Mouse (Mus musculus): Measurements from ENCODE around the gene Kansl1l.

The Kansl1l gene

DNA sequence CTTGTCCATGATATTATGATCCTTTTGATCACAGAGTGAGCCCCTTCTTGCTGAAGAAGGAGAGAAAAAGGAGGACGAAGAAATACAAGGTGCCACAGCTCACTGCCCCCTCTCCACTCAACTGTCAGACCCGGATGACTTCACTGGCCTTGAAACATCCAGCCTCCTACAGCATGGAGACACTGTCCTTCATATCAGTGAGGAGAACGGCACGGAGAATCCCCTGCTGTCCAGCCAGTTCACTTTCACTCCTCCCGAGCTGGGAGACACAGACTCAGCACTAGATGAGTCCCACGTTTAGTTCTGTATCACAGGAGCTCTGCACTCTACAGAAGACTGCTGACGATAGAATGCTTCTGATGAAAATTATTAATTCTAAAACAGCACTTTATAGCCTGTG, 122.1 kb downstream of the Kansl1l start:
- DNase-seq = no peak

DNA sequence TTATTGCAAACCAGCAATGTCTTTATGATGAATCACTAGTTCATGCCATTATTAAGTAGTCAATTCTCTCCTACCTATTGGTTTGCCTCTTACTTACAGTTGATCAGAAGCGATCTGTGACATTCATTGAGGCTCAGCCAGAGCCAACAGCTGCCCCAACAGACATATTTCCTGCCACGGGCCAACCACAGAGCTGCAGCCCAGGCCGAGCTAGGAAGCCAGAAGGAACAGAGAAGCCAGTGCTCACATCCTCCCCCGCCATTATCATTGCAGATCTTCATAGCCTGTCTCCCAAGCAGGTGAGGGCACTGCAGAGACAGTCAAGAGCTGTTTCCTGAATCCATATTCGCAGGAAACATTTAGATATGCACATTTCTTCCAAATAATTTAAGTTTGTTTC, 123.1 kb downstream of the Kansl1l start:
- no peak for DNase-seq

DNA sequence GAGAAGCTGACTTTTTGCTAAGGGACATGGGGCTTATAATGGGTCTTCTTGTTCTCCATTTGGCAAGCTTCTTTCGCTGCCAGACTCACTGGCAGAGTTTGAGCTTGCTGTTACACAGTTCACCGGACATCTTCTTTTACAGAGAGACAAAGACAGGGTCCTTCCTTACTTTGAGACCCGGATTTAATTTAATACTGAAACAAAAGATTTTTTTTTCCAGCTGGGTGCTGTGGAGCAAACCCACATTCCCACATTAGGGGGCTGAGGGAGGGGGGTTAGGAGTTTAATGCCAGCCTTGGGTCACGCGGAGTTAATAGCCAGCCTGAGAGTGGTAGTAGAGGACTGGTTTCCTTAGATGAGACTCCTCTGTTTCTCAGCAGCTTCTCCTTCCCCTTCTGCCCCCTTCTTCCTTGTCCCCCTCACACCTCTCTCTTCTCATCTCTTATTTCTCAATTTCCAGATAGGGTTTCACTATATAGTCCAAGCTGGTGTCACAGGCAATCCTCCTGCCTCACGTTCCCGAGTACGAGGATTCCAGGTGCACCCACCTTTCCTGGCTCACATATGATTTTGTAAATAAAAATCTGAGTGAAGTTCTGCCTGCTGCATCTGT, 124.5 kb downstream of the Kansl1l start:
- DNase-seq = no peak

DNA sequence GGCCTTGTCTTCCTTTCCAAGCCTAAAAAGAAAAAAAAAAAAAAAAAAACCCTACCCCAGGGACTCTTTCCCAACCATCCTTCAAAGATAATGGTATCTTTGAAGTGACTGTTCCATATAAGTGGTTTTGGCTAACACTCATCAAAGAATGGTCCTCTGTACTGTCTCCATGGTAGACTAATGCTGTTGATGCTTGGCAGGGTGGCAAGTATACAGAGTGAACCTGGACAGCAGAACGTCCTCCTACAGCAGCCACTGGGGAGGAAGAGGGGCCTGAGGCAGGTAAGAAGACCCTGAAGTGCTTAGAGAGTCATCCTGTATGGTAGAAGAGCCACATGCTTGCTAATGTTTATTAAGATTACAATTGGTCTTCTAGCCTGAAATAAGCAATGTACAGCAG, 125.1 kb downstream of the Kansl1l start:
- DNase-seq = no peak

DNA sequence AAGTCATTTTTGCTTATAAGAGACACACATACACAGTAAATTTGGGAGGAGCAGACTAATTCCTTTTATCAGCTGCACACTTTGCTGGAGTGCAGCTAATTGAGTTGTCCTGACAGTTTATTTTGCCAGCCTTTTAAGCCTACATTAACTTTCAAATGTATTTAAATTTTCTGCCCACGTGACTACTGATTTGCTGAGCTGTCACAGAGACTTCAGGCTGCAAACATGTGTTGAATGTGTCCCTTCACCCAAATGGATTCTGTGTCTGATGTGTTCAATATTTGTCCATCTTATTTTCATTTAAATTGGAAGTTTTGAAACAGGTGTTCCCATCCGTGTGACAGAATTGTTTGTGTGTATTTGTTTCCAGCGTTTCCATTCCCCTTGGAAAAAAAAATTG, 125.6 kb downstream of the Kansl1l start:
- DNase-seq = no peak

DNA sequence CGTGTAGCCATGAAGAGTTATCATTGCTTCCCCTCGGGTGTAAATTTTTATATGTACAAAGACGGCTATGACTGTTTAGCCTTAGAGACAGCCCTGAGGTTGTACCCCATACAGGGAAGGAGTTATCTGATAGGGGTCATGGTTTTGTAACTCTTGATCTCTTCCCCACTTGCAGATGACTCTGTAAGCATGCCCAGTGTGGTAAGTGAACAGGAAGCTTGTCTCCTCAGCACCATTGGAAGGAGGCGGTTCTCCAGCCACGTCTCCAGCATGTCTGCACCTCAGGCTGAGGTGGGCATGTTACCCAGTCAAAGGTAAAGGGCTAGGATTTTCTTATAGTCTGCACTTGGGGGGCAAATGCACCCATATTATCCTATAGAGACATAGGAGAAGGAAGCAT, 134.4 kb downstream of the Kansl1l start:
- DNase-seq = no peak

DNA sequence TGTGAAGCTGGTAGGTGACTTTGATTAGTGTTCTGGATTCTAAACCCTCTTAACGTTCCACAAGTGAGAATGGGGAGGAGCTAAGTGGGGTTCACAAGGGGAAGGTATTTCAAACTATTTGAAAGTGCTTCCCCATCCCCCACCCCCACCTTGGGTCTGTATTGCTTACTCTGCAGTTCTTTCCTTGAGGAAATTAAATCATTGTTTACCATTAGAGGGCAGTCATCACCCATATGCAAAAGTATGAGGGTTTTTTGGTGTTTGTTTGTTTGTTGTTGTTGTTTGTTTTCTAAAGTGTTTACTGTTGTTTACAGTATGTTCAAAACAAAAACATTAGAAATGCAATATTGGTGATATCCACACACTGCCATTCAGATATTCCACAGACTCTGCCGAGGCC, 138.7 kb downstream of the Kansl1l start:
- no peak for DNase-seq

DNA sequence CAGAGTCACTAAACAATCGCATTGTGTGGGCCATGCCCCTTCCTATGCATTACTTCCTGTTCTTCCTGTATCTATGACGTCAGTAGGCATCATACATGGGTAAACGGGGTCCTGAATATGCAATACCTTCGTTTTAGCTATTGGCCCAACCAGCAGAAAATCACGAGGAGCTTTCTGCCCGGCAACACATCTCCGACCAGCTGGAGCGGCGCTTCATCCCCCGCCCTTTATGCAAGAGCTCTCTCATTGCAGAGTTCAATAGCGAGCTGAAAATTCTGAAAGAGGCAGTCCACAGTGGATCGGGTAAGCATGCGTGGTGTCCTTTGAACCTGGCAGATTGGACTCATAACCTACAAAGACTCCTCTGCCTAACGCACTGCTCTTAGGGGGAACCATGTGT, 139.4 kb downstream of the Kansl1l start:
- no peak for DNase-seq

DNA sequence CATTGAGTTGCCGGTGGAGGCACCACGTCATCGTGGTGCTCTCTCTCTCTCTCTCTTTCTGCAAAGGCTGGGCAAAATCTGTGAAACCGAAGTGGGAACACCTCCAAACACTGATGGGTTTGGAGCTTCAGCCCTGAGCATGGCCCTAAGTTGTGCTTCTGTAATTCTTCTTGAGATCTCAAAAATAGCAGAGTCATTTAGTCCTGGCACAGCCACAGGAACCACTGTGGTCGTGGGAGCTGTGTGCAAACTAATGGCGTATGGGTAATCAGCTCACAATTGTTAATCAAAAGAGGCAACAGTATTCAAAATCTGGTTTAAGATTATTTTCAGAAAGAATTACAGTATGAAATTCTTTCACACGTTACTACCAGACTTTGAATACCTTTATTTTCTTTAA, 144.6 kb downstream of the Kansl1l start:
- no peak for DNase-seq

DNA sequence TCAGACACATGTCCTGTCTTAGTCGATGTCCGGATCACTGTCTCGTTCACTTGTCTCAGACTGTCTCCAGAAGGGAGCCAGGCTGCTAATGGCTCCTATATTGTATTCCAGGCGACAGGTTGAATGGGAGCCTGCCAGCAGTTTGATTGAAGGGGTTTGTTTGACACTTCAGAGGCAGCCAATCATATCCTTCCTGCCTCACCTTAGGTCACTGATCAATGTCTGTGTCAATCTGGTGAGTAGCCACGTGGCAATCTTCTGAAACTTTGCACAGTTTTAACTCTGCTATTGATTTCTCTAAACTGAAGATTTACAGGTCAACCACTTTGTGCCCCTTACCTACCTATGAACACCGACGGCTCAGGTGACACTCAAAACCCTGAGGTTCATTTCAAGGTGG, 145.9 kb downstream of the Kansl1l start:
- DNase-seq = no peak
